Mouse (Mus musculus): Measurements from ENCODE around the gene Cep95.

GRCm38 (mm10) chr11:106741826-106742225 is 47.2 kb upstream of the Cep95 start:
- TF ChIP-seq CTCF (IDR thresholded peaks at IDR 0.05) = no peak
- TF ChIP-seq POLR2A (IDR thresholded peaks at IDR 0.05; ENCODE audit: insufficient read depth, low read depth, low read length) = no peak
- no peak for TF ChIP-seq EP300 (IDR thresholded peaks at IDR 0.05; ENCODE audit: insufficient read depth, low read depth, low read length)
